13 mouse cellular contexts compared by ENCODE assay signal in the genomic region with DNA sequence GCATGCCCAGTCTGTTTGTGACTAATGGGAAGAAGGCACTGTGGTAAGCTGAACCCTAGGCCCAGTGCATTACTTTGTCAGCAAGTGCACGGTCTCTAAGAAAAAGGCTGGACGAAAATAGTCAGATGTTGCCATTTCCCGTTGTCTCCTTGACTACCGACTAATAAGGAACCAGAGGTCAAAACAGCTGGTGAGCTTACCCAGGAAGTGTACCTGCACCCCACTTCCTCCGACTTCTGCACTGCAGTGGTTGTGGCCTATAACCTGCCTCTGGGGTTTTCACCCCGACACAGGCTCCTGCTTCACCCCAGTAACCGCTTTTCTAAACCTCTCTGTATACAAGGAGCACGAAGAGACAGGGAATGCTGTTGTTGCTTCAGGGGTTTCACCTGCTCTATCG. TPM values are rescaled to one million over a fixed set of nuclear protein-coding genes. Genes with fewer than 3 reads are reported as not detected.
DNase-seq lines count a peak whose midpoint lies in the region; ATAC-seq and TF ChIP-seq lines count a peak whose summit lies in the region.
"Had no signal": no experiment of that assay in that cellular context is flagged by ENCODE, and none has a peak within 500 bp of the region (broad histone marks: within the 10 kb centered on the region; RNA-seq: fewer than 3 reads in every experiment).

No protein-coding gene starts in this region.

- H3K9me3 ChIP-seq in liver, embryonic 16.5 days (replicated peaks; ENCODE audit: control insufficient read depth, low read length): no peaks in the 10 kb centered on the region
- no peaks in the 10 kb centered on the region for H3K9me3 ChIP-seq in liver, embryonic 12.5 days (replicated peaks)
- H3K9me3 ChIP-seq in ES-Bruce4 (replicated peaks; ENCODE audit: control insufficient read depth, insufficient read depth, low read length, poor library complexity, severe bottlenecking): no peaks in the 10 kb centered on the region
- H3K9me3 ChIP-seq in stomach, postnatal 0 days (ENCODE audit: control insufficient read depth, low read length): no peaks in the 10 kb centered on the region
- H3K9me3 ChIP-seq: forebrain, embryonic 12.5 days; stomach, embryonic 15.5 days had no signal

- no peaks in the 10 kb centered on the region for H3K27me3 ChIP-seq in liver, embryonic 16.5 days (ENCODE audit: control insufficient read depth, insufficient read depth, low read depth, low read length)
- H3K27me3 ChIP-seq in liver, embryonic 12.5 days (replicated peaks): no peaks in the 10 kb centered on the region
- no peaks in the 10 kb centered on the region for H3K27me3 ChIP-seq in ES-Bruce4 (ENCODE audit: control insufficient read depth, insufficient read depth, low read length, poor library complexity, severe bottlenecking)
- no peaks in the 10 kb centered on the region for H3K27me3 ChIP-seq in stomach, postnatal 0 days (ENCODE audit: control insufficient read depth, insufficient read depth, low read length)
- H3K27me3 ChIP-seq: stomach, embryonic 15.5 days had no signal

- ATAC-seq in liver, embryonic 16.5 days (ENCODE audit: low read depth): peak; percentile 19; the same call in 1 of the 2 replicates
- ATAC-seq in liver, embryonic 12.5 days: no peak
- peak; percentile 38; the same call in 1 of the 2 replicates for ATAC-seq in stomach, postnatal 0 days (ENCODE audit: low FRiP score, low TSS enrichment)

- WGBS in liver, embryonic 16.5 days (ENCODE audit: insufficient replicate concordance): 27% methylated on average over 9 of the region's 9 CpGs
- WGBS in liver, embryonic 12.5 days (ENCODE audit: insufficient replicate concordance): 26% methylated on average over 9 of the region's 9 CpGs
- 49% methylated on average over 9 of the region's 9 CpGs for WGBS in stomach, postnatal 0 days

- peak; percentile 75 for DNase-seq in induced T-regulatory cell, adult 2 months (ENCODE audit: low read depth)
- DNase-seq in stomach, postnatal 0 days (ENCODE audit: low spot score): no peak
- DNase-seq in urinary bladder, adult 2 months (ENCODE audit: low spot score): no peak
- no peak for DNase-seq in frontal cortex, postnatal 25 days (ENCODE audit: low spot score in 2 of 2)
- DNase-seq in cerebellum, adult 9-10 months: no peak
- DNase-seq: cerebellum, adult 11 months; heart, postnatal 14 days had no signal

- no peak overlapping the region for H3K4me3 ChIP-seq in liver, embryonic 16.5 days (ENCODE audit: low read depth, low read length)
- H3K4me3 ChIP-seq in liver, embryonic 12.5 days: no peak overlapping the region
- no peak overlapping the region for H3K4me3 ChIP-seq in ES-Bruce4 (ENCODE audit: low read depth, low read length)
- no peak overlapping the region for H3K4me3 ChIP-seq in stomach, postnatal 0 days (ENCODE audit: low read depth, low read length)
- H3K4me3 ChIP-seq: forebrain, embryonic 12.5 days; left cerebral cortex, adult 2 months; stomach, embryonic 15.5 days had no signal

- H3K27ac ChIP-seq in liver, embryonic 16.5 days (ENCODE audit: low read length): no peak overlapping the region
- no peak overlapping the region for H3K27ac ChIP-seq in liver, embryonic 12.5 days
- H3K27ac ChIP-seq in ES-Bruce4 (ENCODE audit: insufficient read depth, low read length): peak overlapping the region; percentile 23
- no peak overlapping the region for H3K27ac ChIP-seq in stomach, postnatal 0 days (replicated peaks)
- H3K27ac ChIP-seq: forebrain, embryonic 12.5 days; left cerebral cortex, adult 2 months; stomach, embryonic 15.5 days had no signal

- no peak for TF ChIP-seq POLR2A in ES-Bruce4 (IDR thresholded peaks at IDR 0.05; ENCODE audit: insufficient read depth, low read length)

- no peak overlapping the region for H3K4me2 ChIP-seq in liver, embryonic 16.5 days (ENCODE audit: low read depth, low read length)
- H3K4me2 ChIP-seq in liver, embryonic 12.5 days: no peak overlapping the region
- no peak overlapping the region for H3K4me2 ChIP-seq in stomach, postnatal 0 days (replicated peaks; ENCODE audit: low read depth)
- H3K4me2 ChIP-seq: forebrain, embryonic 12.5 days; stomach, embryonic 15.5 days had no signal

- TF ChIP-seq CTCF in ES-Bruce4 (IDR thresholded peaks at IDR 0.05; ENCODE audit: low read depth, low read length): no peak
- no peak for TF ChIP-seq CTCF in stomach, postnatal 0 days (IDR thresholded peaks at IDR 0.05; ENCODE audit: low read depth)

- no peak overlapping the region for H3K9ac ChIP-seq in liver, embryonic 16.5 days (ENCODE audit: low read depth, low read length)
- H3K9ac ChIP-seq in liver, embryonic 12.5 days: no peak overlapping the region
- no peak overlapping the region for H3K9ac ChIP-seq in ES-Bruce4 (ENCODE audit: low read depth, poor library complexity, severe bottlenecking)
- H3K9ac ChIP-seq in stomach, postnatal 0 days (ENCODE audit: low read length): no peak overlapping the region
- H3K9ac ChIP-seq: forebrain, embryonic 12.5 days; stomach, embryonic 15.5 days had no signal

- TF ChIP-seq EP300 in ES-Bruce4 (IDR thresholded peaks at IDR 0.05; ENCODE audit: insufficient read depth, low read depth, low read length): peak; percentile 27; the same call in 1 of the 2 replicates
- TF ChIP-seq EP300 in stomach, postnatal 0 days (optimal IDR thresholded peaks at IDR 0.05): no peak

- H3K4me1 ChIP-seq in liver, embryonic 16.5 days (ENCODE audit: control insufficient read depth, low read depth, low read length): no peaks in the 10 kb centered on the region
- no peaks in the 10 kb centered on the region for H3K4me1 ChIP-seq in liver, embryonic 12.5 days
- peaks cover 4% of the 10 kb centered on the region for H3K4me1 ChIP-seq in ES-Bruce4 (ENCODE audit: control insufficient read depth, insufficient read depth, low read length)
- H3K4me1 ChIP-seq in stomach, postnatal 0 days (replicated peaks; ENCODE audit: control insufficient read depth, insufficient read depth): no peaks in the 10 kb centered on the region

- no peaks in the 10 kb centered on the region for H3K36me3 ChIP-seq in liver, embryonic 16.5 days (ENCODE audit: control insufficient read depth, insufficient read depth)
- H3K36me3 ChIP-seq in liver, embryonic 12.5 days: no peaks in the 10 kb centered on the region
- no peaks in the 10 kb centered on the region for H3K36me3 ChIP-seq in ES-Bruce4 (ENCODE audit: control insufficient read depth, insufficient read depth, low read length, poor library complexity, severe bottlenecking)
- no peaks in the 10 kb centered on the region for H3K36me3 ChIP-seq in stomach, postnatal 0 days (ENCODE audit: control insufficient read depth, insufficient read depth, low read length)
- H3K36me3 ChIP-seq: forebrain, embryonic 12.5 days; stomach, embryonic 15.5 days had no signal

RNA-seq across cellular contexts. Expression of gene Sesn3, which starts 30.3 kb away (rescaled TPM):
- 1.5 and 1.8 TPM in 2 replicates for polyA plus RNA-seq in liver, embryonic 16.5 days (2015; fragmentation: Nextera tagmentation; extraction: Ambion mirVana)
- polyA plus RNA-seq in liver, embryonic 12.5 days (2016; fragmentation: Nextera tagmentation; extraction: Ambion mirVana): 1.8 and 2.4 TPM in 2 replicates
- 24.1 and 26.4 TPM in 2 replicates for polyA plus RNA-seq in ES-Bruce4 (2011; ENCODE audit: insufficient read depth, insufficient read length, low read depth, missing spikeins)
- polyA plus RNA-seq in stomach, postnatal 0 days (2015; fragmentation: Nextera tagmentation; extraction: Ambion mirVana): 6.6 and 8.2 TPM in 2 replicates
- 11.9 and 18.5 TPM in 2 replicates for polyA plus RNA-seq in urinary bladder, adult 2 months (2012; rRNA removed)
